Mouse (Mus musculus) liver, adult 2 months (tissue): ENCODE measurements at regions not wholly inside any gene's neighbourhood (a gene's known extent, or its start where the extent isn't known, plus 50 kb on each side); places are given as distances from the start of the nearest gene placed in this dataset.

Experiments used
- CTCF ChIP-seq: fragments of 200-500 bp; IDR thresholded peaks from 2 replicates; pipeline ENCODE4 v1.5.1; 2011; ENCODE audit warnings: low read depth, low read length, control low read depth
- POLR2A ChIP-seq: fragments of 200-500 bp; IDR thresholded peaks from 2 replicates; pipeline ENCODE4 v1.6.1; 2011; ENCODE audit warnings: low read length, control low read depth; ENCODE audit not compliant: insufficient read depth; ENCODE audit errors: extremely low read depth

- TF ChIP-seq POLR2A (no peak), CTCF (peak; percentile 21; the same call in 1 of the 2 replicates)
These were observed 93.5 kb upstream of the Zbtb20 start for GRCm38 (mm10) chr16:42782091-42782679.
